Mouse (Mus musculus) kidney, embryonic 15.5 days (tissue): ENCODE measurements at regions not wholly inside any gene's neighbourhood (a gene's known extent, or its start where the extent isn't known, plus 50 kb on each side); places are given as distances from the start of the nearest gene placed in this dataset.

Experiments used
- ATAC-seq: fragments of 200-750 bp; cut with Nextera tagmentation; replicated peaks from 2 replicates; pipeline ENCODE4 v1.8.0; 2017; ENCODE audit warnings: moderate TSS enrichment; ENCODE audit not compliant: low FRiP score
- H3K27ac ChIP-seq: fragments of 300-500 bp; sonication (generic); 2 replicates; pipeline ENCODE4 v1.5.1; 2015; ENCODE audit warnings: mild to moderate bottlenecking, inconsistent platforms
- H3K27me3 ChIP-seq: fragments of 300-500 bp; sonication (generic); 2 replicates; pipeline ENCODE4 v1.6.1; 2015; ENCODE audit warnings: inconsistent platforms
- H3K36me3 ChIP-seq: fragments of 300-500 bp; sonication (generic); 2 replicates; pipeline ENCODE4 v1.6.1; 2015; ENCODE audit warnings: inconsistent platforms
- H3K4me1 ChIP-seq: fragments of 300-500 bp; sonication (generic); 2 replicates; pipeline ENCODE4 v1.6.1; 2015; ENCODE audit warnings: inconsistent platforms
- H3K4me2 ChIP-seq: fragments of 300-500 bp; sonication (generic); 2 replicates; pipeline ENCODE4 v1.6.1; 2015; ENCODE audit warnings: moderate library complexity, mild to moderate bottlenecking, inconsistent platforms
- H3K4me3 ChIP-seq: fragments of 300-500 bp; sonication (generic); replicated peaks from 2 replicates; pipeline ENCODE4 v1.5.1; 2015; ENCODE audit warnings: mild to moderate bottlenecking, inconsistent platforms
- H3K9ac ChIP-seq: fragments of 300-500 bp; sonication (generic); 2 replicates; pipeline ENCODE4 v1.6.1; 2015; ENCODE audit warnings: mild to moderate bottlenecking, inconsistent platforms
- H3K9me3 ChIP-seq: fragments of 300-500 bp; sonication (generic); replicated peaks from 2 replicates; pipeline ENCODE4 v1.6.1; 2016; ENCODE audit warnings: inconsistent platforms
- WGBS: fragments of 180-500 bp; shearing (Covaris S2); methylation state at CpG from one replicate; pipeline ENCODE4 v1.1.7; 2015; ENCODE audit warnings: mixed read lengths; 5-methylcytosine and 5-hydroxymethylcytosine counted together

GRCm38 (mm10) chr4:131100796-131101156 lies 156.6 kb downstream of the Matn1 start:
- peaks cover 16% of the 10 kb centered on the region; the same call in 1 of the 2 replicates for H3K27me3 ChIP-seq
- H3K9ac ChIP-seq: peak overlapping the region; percentile 31; the same call in 1 of the 2 replicates
- 19% methylated on average over 13 of the region's 13 CpGs for WGBS
- peak overlapping the region; percentile 53 for H3K4me2 ChIP-seq
- no peak for ATAC-seq
- H3K4me3 ChIP-seq: peak overlapping the region; percentile 15
- no peaks in the 10 kb centered on the region for H3K4me1 ChIP-seq
- no peak overlapping the region for H3K27ac ChIP-seq
- no peaks in the 10 kb centered on the region for H3K36me3 ChIP-seq
- no peaks in the 10 kb centered on the region for H3K9me3 ChIP-seq

GRCm38 (mm10) chr4:131102163-131102562 lies 158.0 kb downstream of the Matn1 start:
- Histone ChIP-seq H3K4me2 (no peak overlapping the region), H3K27ac (no peak overlapping the region), H3K9me3 (no peaks in the 10 kb centered on the region), H3K4me1 (peaks cover 7% of the 10 kb centered on the region), H3K4me3 (no peak overlapping the region), H3K36me3 (no peaks in the 10 kb centered on the region), H3K27me3 (peaks cover 16% of the 10 kb centered on the region; the same call in 1 of the 2 replicates), H3K9ac (no peak overlapping the region)
- no peak for ATAC-seq
- WGBS: 59% methylated on average over 4 of the region's 4 CpGs

GRCm38 (mm10) chr4:131107127-131107857 lies 163.1 kb downstream of the Matn1 start:
- no peak overlapping the region for H3K9ac ChIP-seq
- H3K9me3 ChIP-seq: no peaks in the 10 kb centered on the region
- 0 out of 2 replicates have a peak overlapping the region, but pooled peaks have one; percentile 16 for H3K27ac ChIP-seq
- WGBS: 41% methylated on average over 13 of the region's 13 CpGs
- H3K27me3 ChIP-seq: 0 out of 2 replicates have a peak, but pooled peaks cover 6% of the 10 kb centered on the region
- H3K36me3 ChIP-seq: no peaks in the 10 kb centered on the region
- peaks cover 17% of the 10 kb centered on the region for H3K4me1 ChIP-seq
- H3K4me2 ChIP-seq: peak overlapping the region; percentile 36
- peak; percentile 69 for ATAC-seq
- no peak overlapping the region for H3K4me3 ChIP-seq

GRCm38 (mm10) chr4:131112536-131112935 lies 168.4 kb downstream of the Matn1 start:
- Histone ChIP-seq H3K36me3 (no peaks in the 10 kb centered on the region), H3K27ac (no peak overlapping the region), H3K9me3 (no peaks in the 10 kb centered on the region), H3K27me3 (no peaks in the 10 kb centered on the region), H3K4me1 (peaks cover 6% of the 10 kb centered on the region), H3K4me2 (no peak overlapping the region), H3K4me3 (no peak overlapping the region), H3K9ac (no peak overlapping the region)
- 74% methylated on average over 6 of the region's 6 CpGs for WGBS
- no peak for ATAC-seq

- Histone ChIP-seq H3K4me2 (no peak overlapping the region), H3K4me3 (no peak overlapping the region), H3K9ac (no peak overlapping the region), H3K4me1 (no peaks in the 10 kb centered on the region), H3K27me3 (no peaks in the 10 kb centered on the region), H3K36me3 (no peaks in the 10 kb centered on the region), H3K9me3 (no peaks in the 10 kb centered on the region), H3K27ac (no peak overlapping the region)
- ATAC-seq: no peak
- WGBS: 40% methylated on average over 10 of the region's 10 CpGs
Measured at GRCm38 (mm10) chr4:131113727-131114303, 169.6 kb downstream of the Matn1 start.

GRCm38 (mm10) chr4:131115247-131115646 lies 171.1 kb downstream of the Matn1 start:
- no peaks in the 10 kb centered on the region for H3K4me1 ChIP-seq
- no peaks in the 10 kb centered on the region for H3K27me3 ChIP-seq
- no peak overlapping the region for H3K4me2 ChIP-seq
- no peak overlapping the region for H3K27ac ChIP-seq
- no peaks in the 10 kb centered on the region for H3K9me3 ChIP-seq
- WGBS: 6% methylated on average over 5 of the region's 5 CpGs
- no peaks in the 10 kb centered on the region for H3K36me3 ChIP-seq
- no peak overlapping the region for H3K4me3 ChIP-seq
- no peak for ATAC-seq
- no peak overlapping the region for H3K9ac ChIP-seq

- H3K4me1 ChIP-seq: no peaks in the 10 kb centered on the region
- H3K4me3 ChIP-seq: no peak overlapping the region
- no peaks in the 10 kb centered on the region for H3K27me3 ChIP-seq
- H3K27ac ChIP-seq: no peak overlapping the region
- H3K9ac ChIP-seq: no peak overlapping the region
- no peaks in the 10 kb centered on the region for H3K36me3 ChIP-seq
- no peak overlapping the region for H3K4me2 ChIP-seq
- 74% methylated on average over 4 of the region's 4 CpGs for WGBS
- no peaks in the 10 kb centered on the region for H3K9me3 ChIP-seq
- no peak for ATAC-seq
Measured at GRCm38 (mm10) chr4:131118586-131118985, 174.4 kb downstream of the Matn1 start.

- no peak for ATAC-seq
- Histone ChIP-seq H3K4me1 (no peaks in the 10 kb centered on the region), H3K4me3 (no peak overlapping the region), H3K4me2 (no peak overlapping the region), H3K9me3 (no peaks in the 10 kb centered on the region), H3K36me3 (no peaks in the 10 kb centered on the region), H3K27me3 (no peaks in the 10 kb centered on the region), H3K27ac (no peak overlapping the region), H3K9ac (no peak overlapping the region)
- WGBS: 63% methylated on average over 2 of the region's 2 CpGs
Measured at GRCm38 (mm10) chr4:131119621-131120020, 175.4 kb downstream of the Matn1 start.

- H3K36me3 ChIP-seq: no peaks in the 10 kb centered on the region
- WGBS: 87% methylated on average over 5 of the region's 5 CpGs
- H3K4me2 ChIP-seq: no peak overlapping the region
- no peak for ATAC-seq
- no peak overlapping the region for H3K9ac ChIP-seq
- no peaks in the 10 kb centered on the region for H3K27me3 ChIP-seq
- H3K9me3 ChIP-seq: no peaks in the 10 kb centered on the region
- no peaks in the 10 kb centered on the region for H3K4me1 ChIP-seq
- H3K27ac ChIP-seq: no peak overlapping the region
- H3K4me3 ChIP-seq: no peak overlapping the region
Measured at GRCm38 (mm10) chr4:131120680-131121079, 176.5 kb downstream of the Matn1 start.

GRCm38 (mm10) chr4:131125975-131126374 lies 181.8 kb downstream of the Matn1 start:
- H3K9ac ChIP-seq: no peak overlapping the region
- no peaks in the 10 kb centered on the region for H3K9me3 ChIP-seq
- no peak overlapping the region for H3K4me3 ChIP-seq
- no peak overlapping the region for H3K4me2 ChIP-seq
- ATAC-seq: no peak
- H3K27ac ChIP-seq: no peak overlapping the region
- H3K4me1 ChIP-seq: no peaks in the 10 kb centered on the region
- 46% methylated on average over 7 of the region's 7 CpGs for WGBS
- no peaks in the 10 kb centered on the region for H3K27me3 ChIP-seq
- H3K36me3 ChIP-seq: no peaks in the 10 kb centered on the region

GRCm38 (mm10) chr4:131126901-131127300 lies 182.7 kb downstream of the Matn1 start:
- WGBS: 80% methylated on average over 6 of the region's 6 CpGs

GRCm38 (mm10) chr4:131128646-131129045 lies 184.5 kb downstream of the Matn1 start:
- Histone ChIP-seq H3K27me3 (0 out of 2 replicates have a peak, but pooled peaks cover 7% of the 10 kb centered on the region), H3K27ac (no peak overlapping the region), H3K4me1 (no peaks in the 10 kb centered on the region), H3K36me3 (no peaks in the 10 kb centered on the region), H3K9me3 (no peaks in the 10 kb centered on the region), H3K4me2 (no peak overlapping the region), H3K4me3 (no peak overlapping the region), H3K9ac (no peak overlapping the region)
- 36% methylated on average over 3 of the region's 3 CpGs for WGBS
- no peak for ATAC-seq

More at GRCm38 (mm10) chr4:131126901-131127300, 182.7 kb downstream of the Matn1 start:
- Histone ChIP-seq H3K27me3 (no peaks in the 10 kb centered on the region), H3K4me3 (no peak overlapping the region), H3K4me2 (no peak overlapping the region), H3K27ac (no peak overlapping the region), H3K4me1 (no peaks in the 10 kb centered on the region), H3K9me3 (no peaks in the 10 kb centered on the region), H3K36me3 (no peaks in the 10 kb centered on the region), H3K9ac (no peak overlapping the region)
- no peak for ATAC-seq
